Mouse (Mus musculus): Measurements from ENCODE around the gene Scnn1b. TPM values are rescaled to one million over a fixed set of nuclear protein-coding genes. Genes with fewer than 3 reads are reported as not detected.

The Scnn1b gene
- total RNA-seq (2023) = not detected

GRCm38 (mm10) chr7:121864858-121865585 lies at the start of gene Scnn1b:
Gene Scnn1b, plus strand, starts transcription at chr7:121865038.

Other genes starting within 250 kb of the Scnn1b start
- gene Usp31, start 157.8 kb upstream of the Scnn1b start, total RNA-seq (2023) = 10 to 100 TPM in 1 of 2 experiments, 1 to 10 TPM in 1; 8.2 to 10.0 TPM
- gene Scnn1g, start 130.6 kb upstream of the Scnn1b start, total RNA-seq (2023) = under 1 TPM in 1 of 2 experiments, not detected in 1; 0.16 TPM
- gene Cog7, start 116.7 kb downstream of the Scnn1b start, total RNA-seq (2023) = 10 to 100 TPM; 18.4 to 18.5 TPM
- gene Gga2, start 156.2 kb downstream of the Scnn1b start, total RNA-seq (2023) = 10 to 100 TPM; 15.7 TPM
- 10 to 100 TPM; 23.3 to 31.2 TPM for gene Ubfd1, start 202.1 kb downstream of the Scnn1b start, total RNA-seq (2023)
- 1 to 10 TPM; 4.0 to 5.1 TPM for gene Ears2, start 202.2 kb downstream of the Scnn1b start, total RNA-seq (2023)
- 10 to 100 TPM; 50.9 to 57.4 TPM for gene Ndufab1, start 236.8 kb downstream of the Scnn1b start, total RNA-seq (2023)